24 mouse cellular contexts compared by ENCODE assay signal in genomic region chr13:9995852-9996251, GRCm38 (mm10).
"Had no signal": no experiment of that assay in that cellular context is flagged by ENCODE, and none has a peak within 500 bp of the region (broad histone marks: within the 10 kb centered on the region; RNA-seq: fewer than 3 reads in every experiment).

No protein-coding gene starts in this region.

- H3K4me3 ChIP-seq: gastrocnemius, adult 2 months; heart, embryonic 13.5 days; heart, embryonic 15.5 days; left cerebral cortex, adult 2 months; limb, embryonic 10.5 days; limb, embryonic 12.5 days; liver, embryonic 13.5 days had no signal

- H3K36me3 ChIP-seq: heart, embryonic 13.5 days; heart, embryonic 15.5 days; limb, embryonic 10.5 days; limb, embryonic 12.5 days; liver, embryonic 13.5 days had no signal

- ATAC-seq: hindbrain, postnatal 0 days; intestine, embryonic 16.5 days had no signal

- H3K4me1 ChIP-seq: heart, embryonic 13.5 days; heart, embryonic 15.5 days; limb, embryonic 10.5 days; limb, embryonic 12.5 days; liver, embryonic 13.5 days had no signal

- H3K9ac ChIP-seq: heart, embryonic 13.5 days; heart, embryonic 15.5 days; hindbrain, embryonic 14.5 days; limb, embryonic 12.5 days; liver, embryonic 13.5 days had no signal

- H3K4me2 ChIP-seq: heart, embryonic 11.5 days; heart, embryonic 13.5 days; heart, embryonic 15.5 days; hindbrain, embryonic 14.5 days; limb, embryonic 12.5 days; liver, embryonic 11.5 days; liver, embryonic 13.5 days had no signal

- H3K27ac ChIP-seq: gastrocnemius, adult 2 months; heart, embryonic 13.5 days; heart, embryonic 15.5 days; hindbrain, embryonic 14.5 days; hindbrain, postnatal 0 days; left cerebral cortex, adult 2 months; limb, embryonic 10.5 days; limb, embryonic 12.5 days; liver, embryonic 13.5 days had no signal

- H3K27me3 ChIP-seq: heart, embryonic 13.5 days; heart, embryonic 15.5 days; limb, embryonic 12.5 days; liver, embryonic 13.5 days had no signal

- H3K9me3 ChIP-seq: heart, embryonic 13.5 days; heart, embryonic 15.5 days; limb, embryonic 10.5 days; limb, embryonic 12.5 days; liver, embryonic 13.5 days had no signal

- DNase-seq: gastrocnemius, adult 2 months; gastrocnemius, postnatal 10 days; gastrocnemius, postnatal 25 days; heart, adult 18-20 months; heart, postnatal 14 days; heart, postnatal 36 days; kidney, adult 11 months; kidney, adult 2 months; kidney, adult 9 months; kidney, postnatal 10 days; kidney, postnatal 25 days; kidney, postnatal 4 days; liver; liver, embryonic 13.5 days had no signal
